Mouse (Mus musculus) heart, postnatal 25 days (tissue): ENCODE results near the gene Syt5. TPM values are rescaled to one million over a fixed set of nuclear protein-coding genes. Genes with fewer than 3 reads are reported as not detected.
A peak's percentile ranks its signal among the peaks of the same experiment; 100 is the strongest.
"Not testable (repeated sequence)": the region's sequence is repeated elsewhere in the genome, so short reads cannot be mapped to it uniquely, and the experiment has no call there.

Experiments
- DNase-seq: peaks from one replicate; pipeline ENCODE4 v3.0.0; 2022; ENCODE audit warnings: low spot score
- intact Hi-C: fragments of 180-260 bp; cut with DNase I; formaldehyde crosslinking; loops from one replicate; pipeline ENCODE4 v1.15.1; 2025
- total RNA-seq, 2 experiments: library from RNA; stranded (reverse); gene quantifications; 2 replicates each; pipeline ENCODE4 v1.2.3; 2021

The Syt5 gene
- total RNA-seq, 2 experiments from 2014 or later, result 0.94 to 1.1 TPM

DNA sequence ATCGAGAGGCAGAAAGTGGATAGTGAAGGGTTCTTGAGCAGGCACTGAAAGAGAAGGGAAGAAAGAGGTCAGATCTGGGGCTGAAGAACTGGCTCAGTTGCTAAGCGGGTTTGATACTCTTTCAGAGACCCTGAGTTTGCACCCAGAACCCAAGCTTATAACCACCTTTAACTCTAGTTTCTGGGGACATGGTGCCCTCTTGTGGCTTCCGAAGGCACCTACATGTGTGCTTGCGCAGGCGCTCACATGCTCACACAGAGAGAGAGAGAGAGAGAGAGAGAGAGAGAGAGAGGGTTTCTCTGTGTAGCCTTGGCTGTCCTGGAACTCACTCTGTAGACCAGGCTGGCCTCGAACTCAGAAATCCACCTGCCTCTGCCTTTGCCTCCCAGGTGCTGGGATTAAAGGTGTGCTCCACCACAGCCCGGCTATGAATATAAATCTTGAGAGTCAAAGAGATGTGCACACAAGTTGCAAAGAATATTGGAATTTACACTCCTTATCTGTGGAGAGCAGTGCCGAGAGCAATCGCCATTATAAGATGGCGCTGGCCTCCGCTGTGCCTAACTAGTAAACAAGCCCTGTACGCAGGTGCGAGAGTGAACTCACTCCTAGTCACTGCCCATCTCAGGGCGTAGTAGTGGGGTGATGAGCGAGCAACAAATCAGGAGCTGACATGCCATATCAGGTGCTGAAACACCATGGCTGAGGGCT lies 23.0 kb downstream of the Syt5 start, which contains the start of gene Tnni3:
Gene Tnni3, minus strand, starts transcription at position 18 of the 711 bp plus-strand sequence.
- intact Hi-C loops, result loop anchor here (2.0 kb wide), 2 partner anchors 44 to 94 kb away; no protein-coding TSS in a partner anchor
- not testable (repeated sequence) for DNase-seq

DNA sequence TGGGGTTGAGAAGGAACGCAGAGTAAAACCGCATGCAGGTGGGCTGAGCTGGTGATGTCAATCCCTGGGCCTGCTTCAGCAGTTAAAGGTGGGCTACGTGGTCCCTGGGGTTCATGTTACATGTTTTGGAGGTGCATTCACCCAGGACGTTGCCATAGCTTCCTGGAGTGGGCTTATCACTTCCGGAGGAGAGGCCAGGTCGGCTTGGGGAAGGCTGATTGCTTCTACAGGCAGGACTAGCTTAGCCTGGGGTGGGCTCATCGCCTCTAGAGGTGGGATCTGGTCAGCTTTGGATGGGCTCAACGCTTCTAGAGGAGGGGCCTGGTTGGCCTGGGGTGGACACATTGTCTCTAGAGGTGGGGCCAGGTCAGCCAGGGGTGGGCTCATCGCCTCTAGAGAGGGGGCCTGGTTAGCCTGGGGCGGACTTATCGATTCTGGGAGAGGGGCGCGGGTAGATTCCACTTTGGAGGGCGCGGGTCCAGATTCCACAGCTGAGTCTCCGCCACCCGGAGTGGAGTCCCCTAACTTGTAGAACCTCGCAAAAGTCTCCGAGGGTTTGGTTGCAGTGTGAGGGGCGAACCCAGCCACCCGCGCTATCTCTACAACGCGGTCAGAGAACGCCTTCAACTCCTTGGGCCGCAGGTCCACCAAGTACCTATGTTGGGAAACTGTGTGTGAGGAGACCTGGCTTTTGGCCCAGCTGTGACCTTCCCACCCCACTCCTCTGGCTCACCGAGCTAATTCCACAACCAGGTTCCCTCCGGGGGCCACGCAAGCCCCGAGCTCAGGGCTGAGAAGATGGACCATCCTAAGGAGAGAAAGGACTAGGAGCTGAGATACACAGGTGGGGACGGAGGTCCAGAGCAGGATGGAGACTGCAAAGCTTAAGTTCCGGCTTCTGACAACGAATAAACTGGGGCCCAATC lies 23.9 kb downstream of the Syt5 start:
- DNase-seq, result no peak
- intact Hi-C loops, result loop anchor here (2.0 kb wide), 2 partner anchors 43 to 93 kb away; no protein-coding TSS in a partner anchor

- intact Hi-C loops, result no loop called here
- no peak for DNase-seq
Observed at GRCm38 (mm10) chr7:4522292-4522691, 25.0 kb downstream of the Syt5 start.

GRCm38 (mm10) chr7:4521231-4522003 lies 25.9 kb downstream of the Syt5 start:
- intact Hi-C loops, result no loop called here
- DNase-seq, result no peak

GRCm38 (mm10) chr7:4518487-4518886 lies 28.9 kb downstream of the Syt5 start:
- intact Hi-C loops, result no loop called here
- DNase-seq, result no peak

DNA sequence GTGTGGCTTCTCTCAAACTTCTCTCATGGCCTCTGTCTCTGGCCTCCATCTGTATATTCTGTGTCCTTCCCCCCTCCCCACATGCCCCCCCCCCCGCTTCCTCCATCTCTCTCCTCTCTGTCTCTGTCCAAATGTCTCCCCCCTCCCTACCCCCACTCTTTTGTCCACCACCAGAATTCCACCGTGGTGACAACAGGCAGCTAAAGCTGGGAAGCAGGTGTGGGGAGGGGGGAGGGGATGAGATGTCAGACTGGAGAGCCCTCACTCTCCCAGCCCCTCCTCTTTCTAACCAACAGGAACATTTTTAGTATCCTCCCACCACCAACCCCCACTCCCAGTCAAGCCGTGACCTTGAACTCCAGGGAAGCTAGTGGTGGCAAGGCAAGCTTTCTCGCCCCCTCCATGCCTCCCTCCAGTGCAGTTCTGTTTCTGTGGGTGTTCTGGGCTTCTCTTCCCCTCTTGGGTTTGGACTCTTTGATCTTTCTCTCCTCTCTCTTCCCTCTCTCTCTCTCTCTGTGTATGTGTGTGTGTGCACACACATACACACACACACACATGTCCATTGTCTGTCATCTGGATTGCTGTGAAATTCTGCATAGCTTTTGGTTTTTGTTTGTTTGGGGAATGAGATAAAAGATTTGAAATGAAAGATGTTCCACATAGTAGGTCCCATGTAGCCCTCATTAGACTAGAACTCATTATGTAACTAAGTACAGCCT lies 30.9 kb downstream of the Syt5 start, which contains the start of gene Tnnt1:
Gene Tnnt1, minus strand, starts transcription at position 51 of the 719 bp plus-strand sequence.
- intact Hi-C loops, result no loop called here
- DNase-seq, result no peak

- intact Hi-C loops, result no loop called here
- no peak for DNase-seq
Observed at GRCm38 (mm10) chr7:4515853-4516252, 31.5 kb downstream of the Syt5 start.

GRCm38 (mm10) chr7:4513829-4514712 lies 33.3 kb downstream of the Syt5 start:
- intact Hi-C loops, result no loop called here
- DNase-seq, result no peak

DNA sequence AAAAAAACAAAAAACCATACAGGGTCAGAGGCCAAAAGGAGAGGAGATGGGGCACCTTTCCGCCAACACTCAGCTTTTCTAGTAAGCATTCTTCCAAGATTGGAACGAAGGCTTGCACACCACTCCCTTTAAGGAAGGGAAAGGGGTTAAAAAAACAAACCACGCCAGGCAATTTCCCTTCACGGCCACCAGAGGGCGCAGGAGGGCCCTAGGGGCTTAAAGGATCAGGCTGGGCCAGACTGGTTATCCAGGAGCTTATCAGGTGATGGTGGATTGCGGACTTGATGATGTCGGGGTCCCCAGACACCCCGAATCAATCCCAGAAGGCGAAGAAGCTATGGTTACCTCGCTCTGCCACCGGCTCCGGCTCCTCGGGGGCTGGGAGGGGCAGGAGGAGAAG lies 34.1 kb downstream of the Syt5 start:
- DNase-seq, result no peak
- intact Hi-C loops, result no loop called here

- DNase-seq, result no peak
- intact Hi-C loops, result no loop called here
Observed at GRCm38 (mm10) chr7:4511489-4512224, 35.7 kb downstream of the Syt5 start.

- peak; percentile 71 for DNase-seq
- intact Hi-C loops, result loop anchor here (10.0 kb wide), 1 partner anchor 375 kb away; the partner anchor contains the start of gene Leng8
Observed at GRCm38 (mm10) chr7:4509863-4510608, 37.3 kb downstream of the Syt5 start.

DNA sequence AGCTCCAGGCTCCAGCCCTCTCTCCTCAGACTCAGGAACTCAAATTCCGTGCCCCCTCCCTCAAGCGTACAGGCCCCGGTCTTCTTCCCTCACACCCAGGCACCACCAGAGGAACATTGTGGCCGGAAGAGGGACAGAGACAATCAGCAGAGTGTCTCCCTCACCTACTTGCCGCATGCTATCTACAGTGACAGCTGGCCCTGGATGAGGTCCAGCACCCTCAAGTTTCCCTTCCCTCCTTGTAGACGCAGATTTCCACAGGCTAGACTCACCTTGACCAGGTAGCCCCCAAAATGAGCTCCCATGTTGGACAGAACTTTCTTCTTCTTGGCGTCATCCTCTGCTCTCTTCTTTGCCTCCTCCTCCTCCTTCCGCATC lies 38.6 kb downstream of the Syt5 start:
- DNase-seq, result no peak
- intact Hi-C loops, result loop anchor here (10.0 kb wide), 1 partner anchor 374 kb away; the partner anchor contains the start of gene Leng8

GRCm38 (mm10) chr7:4508062-4508738 lies 39.1 kb downstream of the Syt5 start:
- intact Hi-C loops, result loop anchor here (10.0 kb wide), 1 partner anchor 373 kb away; the partner anchor contains the start of gene Leng8
- no peak for DNase-seq

DNA sequence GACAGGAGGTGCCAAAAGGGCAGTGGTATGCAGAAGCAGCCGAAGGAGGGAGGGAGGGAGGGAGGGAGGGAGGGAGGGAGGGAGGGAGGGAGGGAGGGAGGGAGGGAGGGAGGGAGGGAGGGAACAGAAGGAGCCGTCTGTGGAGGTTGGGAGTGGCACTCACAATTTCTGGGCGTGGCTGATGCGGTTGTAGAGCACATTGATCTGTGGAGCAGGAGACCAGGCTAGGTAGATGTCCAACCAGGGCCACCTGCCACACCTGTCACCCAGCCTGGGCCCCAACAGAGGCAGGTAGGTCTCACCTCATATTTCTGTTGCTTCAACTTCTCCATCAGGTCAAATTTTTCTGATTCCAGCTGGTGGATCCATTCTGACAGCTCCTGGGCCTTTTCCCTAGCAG lies 40.1 kb downstream of the Syt5 start:
- DNase-seq, result no peak
- intact Hi-C loops, result loop anchor here (10.0 kb wide), 1 partner anchor 372 kb away; the partner anchor contains the start of gene Leng8

DNA sequence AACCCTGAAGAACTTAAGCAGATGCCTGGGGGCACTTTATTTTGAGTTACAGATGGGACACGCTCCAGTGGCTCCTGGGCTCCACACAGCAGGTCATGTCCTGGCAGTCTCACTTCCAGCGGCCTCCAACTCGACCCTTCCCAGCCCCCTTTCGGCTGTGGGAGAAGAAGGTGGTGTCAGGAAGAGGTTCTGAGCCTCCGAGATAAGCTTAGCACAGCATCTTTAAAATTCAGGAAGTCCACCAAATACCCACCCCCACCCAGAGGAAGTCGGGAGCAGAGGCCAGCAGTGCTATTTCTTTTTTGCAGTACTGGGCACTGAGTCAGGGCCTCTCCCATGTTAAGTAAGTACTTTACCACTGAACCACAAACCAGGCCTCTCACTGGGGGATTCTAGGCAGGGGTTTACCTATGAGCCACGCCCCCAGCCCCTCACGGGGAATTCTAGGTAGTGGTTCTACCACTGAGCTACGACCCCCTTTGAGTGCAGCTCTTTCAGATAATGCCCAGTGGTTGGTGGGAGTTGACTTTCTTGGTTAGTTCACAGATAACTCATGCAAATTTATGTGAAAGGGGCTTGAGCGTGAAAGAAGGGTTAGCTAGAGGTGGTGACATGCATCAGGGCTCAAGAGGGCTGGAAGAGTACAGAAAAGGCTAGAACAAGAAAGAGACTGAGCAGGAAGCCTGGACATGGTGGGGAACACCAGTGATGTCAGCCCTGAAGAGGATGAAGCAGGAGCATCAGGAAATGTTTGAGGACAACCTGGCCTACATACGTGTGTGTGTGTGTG lies 42.5 kb downstream of the Syt5 start:
- no peak for DNase-seq
- intact Hi-C loops, result loop anchor here (10.0 kb wide), 1 partner anchor 370 kb away; the partner anchor contains the start of gene Leng8
